Mouse (Mus musculus) spleen, adult 2 months (tissue): ENCODE data around the gene Plekhb2.

Experiments
- CTCF ChIP-seq: fragments of 200-500 bp; IDR thresholded peaks from 2 replicates; pipeline ENCODE4 v1.5.1; 2011; ENCODE audit warnings: mild to moderate bottlenecking, inconsistent platforms; ENCODE audit not compliant: insufficient read depth, insufficient read length, insufficient replicate concordance; ENCODE audit errors: extremely low read depth
- POLR2A ChIP-seq: fragments of 200-500 bp; IDR thresholded peaks from 2 replicates; pipeline ENCODE4 v1.6.1; 2011; ENCODE audit warnings: low read depth, low read length, inconsistent platforms

- TF ChIP-seq CTCF (no peak), POLR2A (no peak)
Observed at GRCm38 (mm10) chr1:34841709-34842388, 7.9 kb upstream of the Plekhb2 start.
